Mouse (Mus musculus): ENCODE measurements around the gene Sytl2. TPM values are rescaled to one million over a fixed set of nuclear protein-coding genes. Genes with fewer than 3 reads are reported as not detected.

Gene Sytl2
- polyA plus RNA-seq, 1 experiment, result not detected

- no peak for TF ChIP-seq GATA1 (IDR thresholded peaks at IDR 0.05; ENCODE audit: low read length)
These were observed 17.3 kb upstream of the Sytl2 start for GRCm38 (mm10) chr7:90284793-90285192.

DNA sequence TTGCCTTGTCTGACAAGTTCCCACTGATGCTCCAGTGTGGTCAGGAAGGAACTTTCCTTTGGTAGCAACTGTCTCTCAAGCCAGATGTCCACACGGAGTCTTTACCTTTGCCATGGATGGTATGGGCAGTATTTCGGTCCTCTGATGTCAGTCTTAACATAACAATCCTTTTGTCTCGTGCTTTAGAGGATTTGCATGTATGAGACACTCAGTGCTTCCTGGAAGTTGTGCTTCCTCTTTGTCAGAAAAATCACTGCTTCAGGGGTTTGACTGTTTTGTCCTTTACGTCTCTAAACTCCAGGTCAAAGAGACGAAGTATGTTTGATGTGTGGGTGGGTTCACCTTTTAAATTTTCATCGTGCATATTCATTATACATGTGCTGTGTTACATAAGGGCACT lies 10.2 kb upstream of the Sytl2 start:
- no peak for TF ChIP-seq GATA1 (IDR thresholded peaks at IDR 0.05; ENCODE audit: low read length)

DNA sequence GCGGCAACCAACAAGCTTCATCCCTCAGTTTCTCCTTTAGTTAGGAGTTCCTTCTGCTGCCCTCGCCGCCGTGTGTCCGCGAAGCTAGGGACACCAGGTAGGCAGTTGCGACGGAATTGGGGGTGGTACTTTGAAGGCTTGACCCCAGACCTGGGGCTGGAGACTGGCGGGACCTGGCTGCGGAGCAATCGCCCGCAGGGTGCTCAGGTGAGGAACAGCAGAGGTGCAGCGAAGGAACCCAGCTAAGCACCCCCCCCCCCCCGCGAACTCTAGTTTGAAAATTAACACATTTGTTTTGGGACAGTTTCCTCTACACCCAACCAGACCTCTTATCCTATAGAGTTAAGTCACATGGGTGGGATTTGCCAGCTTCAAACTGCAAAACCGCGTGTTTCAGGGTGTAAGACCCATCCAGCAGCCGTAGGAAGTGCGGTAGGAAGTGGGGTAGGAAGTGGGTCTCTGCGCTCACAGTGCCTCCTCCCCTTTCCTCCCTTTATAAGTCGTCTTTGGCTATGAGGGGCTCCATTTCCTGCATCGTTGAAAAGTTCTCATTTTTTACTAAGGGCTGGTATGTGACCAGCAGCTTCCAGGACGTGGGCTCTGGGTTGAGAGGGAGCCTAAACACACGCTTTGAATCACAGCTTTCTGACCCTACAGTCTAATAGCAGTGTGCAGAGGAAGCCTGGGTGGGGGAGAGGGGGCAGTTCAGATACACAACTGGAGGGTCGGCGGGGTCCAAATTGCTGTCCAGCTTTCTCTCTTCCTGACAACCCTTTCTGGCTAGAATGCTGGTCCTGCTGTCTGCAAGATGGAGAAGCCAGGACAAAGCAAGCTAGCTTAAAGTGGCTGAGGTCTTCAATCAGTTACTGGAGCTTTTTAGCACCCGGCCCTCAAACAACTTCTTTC lies 848 bp downstream of the Sytl2 start:
- no peak for TF ChIP-seq GATA1 (IDR thresholded peaks at IDR 0.05; ENCODE audit: low read length)

GRCm38 (mm10) chr7:90306079-90306478 lies 4.0 kb downstream of the Sytl2 start:
- no peak for TF ChIP-seq GATA1 (IDR thresholded peaks at IDR 0.05; ENCODE audit: low read length)

GRCm38 (mm10) chr7:90306968-90307367 lies 4.9 kb downstream of the Sytl2 start:
- no peak for TF ChIP-seq GATA1 (IDR thresholded peaks at IDR 0.05; ENCODE audit: low read length)

GRCm38 (mm10) chr7:90308003-90308402 lies 6.0 kb downstream of the Sytl2 start:
- no peak for TF ChIP-seq GATA1 (IDR thresholded peaks at IDR 0.05; ENCODE audit: low read length)

- no peak for TF ChIP-seq GATA1 (IDR thresholded peaks at IDR 0.05; ENCODE audit: low read length)
These were observed 10.3 kb downstream of the Sytl2 start for GRCm38 (mm10) chr7:90312151-90312883.

DNA sequence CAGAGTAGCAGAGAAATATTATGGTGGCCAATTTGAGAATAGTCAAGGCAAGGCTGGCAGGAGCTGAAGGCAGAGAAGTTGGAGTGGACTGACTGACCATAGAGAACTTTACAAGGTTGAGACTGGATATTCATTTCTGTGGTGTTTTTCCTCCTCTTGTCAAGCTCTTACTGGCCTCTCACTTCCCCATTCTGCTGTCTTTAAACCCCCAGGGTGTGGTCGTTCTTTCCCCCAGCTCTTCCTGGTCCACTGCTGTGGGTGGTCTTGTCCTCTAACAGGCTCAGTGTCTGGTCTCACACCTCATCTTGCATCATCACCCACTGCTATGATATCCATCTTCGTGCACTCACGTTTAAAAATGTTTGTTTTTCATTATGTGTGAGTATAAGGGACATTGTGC lies 11.4 kb downstream of the Sytl2 start:
- no peak for TF ChIP-seq GATA1 (IDR thresholded peaks at IDR 0.05; ENCODE audit: low read length)

DNA sequence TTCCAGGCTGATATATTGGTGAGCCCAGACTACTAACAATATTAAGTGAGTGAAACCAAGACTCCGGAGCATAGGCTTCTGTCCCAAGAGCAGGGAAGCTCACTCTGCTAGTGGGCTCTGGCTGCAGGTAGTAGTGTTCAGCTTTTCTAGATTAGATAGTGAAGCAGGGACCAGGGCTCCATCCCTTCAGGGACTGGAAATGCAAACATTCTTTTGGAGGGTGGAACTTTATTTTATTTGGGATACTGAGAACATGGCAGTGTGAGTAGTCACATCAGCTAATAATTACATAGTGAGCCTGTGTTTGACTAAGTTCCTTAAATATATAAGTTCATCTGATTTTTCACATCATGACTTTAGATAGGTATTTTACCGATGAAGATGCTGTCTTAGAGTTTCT lies 14.8 kb downstream of the Sytl2 start:
- TF ChIP-seq GATA1 (IDR thresholded peaks at IDR 0.05; ENCODE audit: low read length), result no peak

- TF ChIP-seq GATA1 (IDR thresholded peaks at IDR 0.05; ENCODE audit: low read length), result no peak
These were observed 17.4 kb downstream of the Sytl2 start for GRCm38 (mm10) chr7:90319446-90319845.

- no peak for TF ChIP-seq GATA1 (IDR thresholded peaks at IDR 0.05; ENCODE audit: low read length)
These were observed 18.1 kb downstream of the Sytl2 start for GRCm38 (mm10) chr7:90320124-90320523.

- no peak for TF ChIP-seq GATA1 (IDR thresholded peaks at IDR 0.05; ENCODE audit: low read length)
These were observed 23.1 kb downstream of the Sytl2 start for GRCm38 (mm10) chr7:90325166-90325565.

GRCm38 (mm10) chr7:90330200-90330599 lies 28.1 kb downstream of the Sytl2 start:
- TF ChIP-seq GATA1 (IDR thresholded peaks at IDR 0.05; ENCODE audit: low read length), result no peak

DNA sequence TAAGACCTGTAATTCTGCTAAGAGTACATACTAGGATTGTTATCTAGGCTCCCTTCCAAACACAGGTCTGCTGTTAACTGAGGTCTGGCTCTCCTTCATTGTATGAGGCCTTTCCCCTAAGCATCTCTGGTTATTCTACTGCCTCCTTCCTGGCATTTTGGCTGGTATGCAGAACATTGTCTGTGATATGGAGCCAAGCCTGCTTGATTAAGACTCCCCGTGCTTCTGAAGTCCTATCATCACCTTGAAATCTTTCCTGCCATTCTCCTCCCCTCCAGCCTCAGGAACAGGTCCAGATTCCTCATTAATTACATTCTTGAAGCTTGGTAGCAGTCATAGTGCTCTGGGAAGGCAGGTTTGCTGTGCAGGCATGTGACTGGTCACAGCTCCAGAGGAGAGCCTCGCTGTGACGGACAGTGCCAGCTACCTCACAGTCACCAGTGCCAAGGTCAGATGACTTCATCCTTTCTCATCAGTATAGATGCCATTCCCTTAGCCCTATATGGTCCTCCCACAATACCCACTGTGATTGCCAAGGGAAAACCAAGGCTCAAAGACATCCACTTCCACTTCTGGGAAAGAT lies 30.5 kb downstream of the Sytl2 start:
- TF ChIP-seq GATA1 (IDR thresholded peaks at IDR 0.05; ENCODE audit: low read length), result no peak

DNA sequence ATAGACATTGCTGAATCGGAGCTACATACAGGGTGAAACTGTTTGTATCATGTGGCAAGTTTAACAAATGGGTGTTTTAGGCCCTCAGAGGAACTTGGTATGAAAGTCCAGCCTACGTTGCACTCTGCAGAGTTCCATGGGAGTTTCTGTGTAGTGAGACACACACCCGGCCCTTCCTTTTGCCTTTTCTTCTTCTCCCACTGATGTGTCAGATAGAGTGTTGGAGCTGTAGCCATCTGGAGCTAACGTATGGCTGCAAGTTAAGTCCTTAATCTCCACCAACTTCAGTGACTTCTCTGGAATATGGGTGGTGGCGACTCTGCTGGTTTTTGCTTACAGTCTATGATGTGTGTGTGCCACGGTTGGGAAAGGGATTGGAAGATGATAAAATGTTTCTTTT lies 32.3 kb downstream of the Sytl2 start:
- no peak for TF ChIP-seq GATA1 (IDR thresholded peaks at IDR 0.05; ENCODE audit: low read length)

DNA sequence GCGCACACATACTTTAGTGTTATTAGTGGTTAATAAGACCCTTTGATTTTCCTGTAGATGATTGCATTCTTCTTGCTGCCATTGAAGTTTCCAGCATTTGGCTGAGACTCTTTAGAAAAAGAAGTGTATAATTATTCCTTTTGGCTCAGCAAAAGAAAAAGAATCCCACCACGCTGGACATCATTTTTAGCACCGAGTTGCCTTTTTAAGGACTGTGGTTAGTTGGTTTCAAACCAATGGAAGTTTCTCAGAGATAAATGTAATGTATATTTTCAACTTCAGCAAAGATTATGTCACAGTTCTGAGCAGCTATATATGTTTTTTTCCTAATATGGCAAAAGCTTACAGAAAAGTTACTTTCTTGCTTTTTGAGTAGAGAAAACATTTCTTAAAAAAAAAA lies 32.8 kb downstream of the Sytl2 start:
- no peak for TF ChIP-seq GATA1 (IDR thresholded peaks at IDR 0.05; ENCODE audit: low read length)

Measured in G1E-ER4 (cell line).